Mouse (Mus musculus) forebrain, embryonic 16.5 days (tissue): Measurements from ENCODE around the gene Rbm7. TPM values are rescaled to one million over a fixed set of nuclear protein-coding genes. Genes with fewer than 3 reads are reported as not detected.

ENCODE experiments used
- ATAC-seq: fragments of 200-750 bp; cut with Nextera tagmentation; 2 replicates; pipeline ENCODE4 v1.8.0; 2017; ENCODE audit warnings: mild to moderate bottlenecking, moderate library complexity
- H3K27ac ChIP-seq: fragments of 300-500 bp; sonication (generic); 2 replicates; pipeline ENCODE4 v1.5.1; 2014; ENCODE audit warnings: low read length, control low read depth
- H3K27me3 ChIP-seq: fragments of 300-500 bp; sonication (generic); replicated peaks from 2 replicates; pipeline ENCODE4 v1.6.1; 2014; ENCODE audit warnings: low read length; ENCODE audit not compliant: control insufficient read depth, insufficient read depth
- H3K36me3 ChIP-seq: fragments of 300-500 bp; sonication (generic); 2 replicates; pipeline ENCODE4 v1.6.1; 2014; ENCODE audit not compliant: control insufficient read depth, insufficient read depth
- H3K4me1 ChIP-seq: fragments of 300-500 bp; sonication (generic); replicated peaks from 2 replicates; pipeline ENCODE4 v1.6.1; 2014; ENCODE audit warnings: low read length; ENCODE audit not compliant: control insufficient read depth, insufficient read depth
- H3K4me2 ChIP-seq: fragments of 300-500 bp; sonication (generic); 2 replicates; pipeline ENCODE4 v1.6.1; 2014; ENCODE audit warnings: mild to moderate bottlenecking, low read length, control low read depth
- H3K4me3 ChIP-seq: fragments of 300-500 bp; sonication (generic); replicated peaks from 2 replicates; pipeline ENCODE4 v1.5.1; 2014; ENCODE audit warnings: mild to moderate bottlenecking, low read length, control low read depth
- H3K9ac ChIP-seq: fragments of 300-500 bp; sonication (generic); replicated peaks from 2 replicates; pipeline ENCODE4 v1.6.1; 2014; ENCODE audit warnings: low read depth, low read length, control low read depth
- H3K9me3 ChIP-seq: fragments of 300-500 bp; sonication (generic); 2 replicates; pipeline ENCODE4 v1.6.1; 2016; ENCODE audit warnings: low read length; ENCODE audit not compliant: control insufficient read depth
- WGBS: fragments of 180-500 bp; shearing (Covaris S2); extraction: QIAGEN DNeasy Blood & Tissue Kit; methylation state at CpG from one replicate; pipeline ENCODE4 v1.1.7; 2014; 5-methylcytosine and 5-hydroxymethylcytosine counted together
- microRNA-seq: library from miRNA; unstranded; fragments of <30 nt; microRNA quantifications from one replicate; pipeline ENCODE4, GENCODE M21; 2017
- polyA plus RNA-seq: library from polyadenylated mRNA; unstranded; fragments of >200 nt; fragmentation: Nextera tagmentation; extraction: Ambion mirVana; gene quantifications from 2 replicates; pipeline ENCODE4 v1.2.1, GENCODE M21; 2015

Gene Rbm7
- polyA plus RNA-seq, 1 experiment from 2014 or later, result 95.5 TPM

DNA sequence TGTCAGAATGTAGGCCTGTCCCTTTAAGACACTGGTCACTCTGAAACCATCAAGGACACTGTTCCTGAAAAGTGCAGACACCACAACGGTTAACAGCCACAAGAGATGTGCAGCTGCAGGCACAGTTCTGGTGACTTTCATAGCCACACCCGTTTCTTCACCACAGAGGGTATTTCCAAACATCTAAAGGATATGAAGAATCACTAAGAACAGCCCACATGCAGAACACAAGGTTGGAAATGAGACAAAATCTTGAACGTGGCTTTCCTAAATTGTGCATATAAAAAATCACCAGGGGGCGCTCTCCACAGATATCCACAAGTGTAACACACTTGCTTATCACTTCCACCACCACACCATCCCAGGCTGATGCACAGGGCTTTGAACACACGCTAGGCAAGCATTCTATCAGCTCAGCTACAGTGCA, 47.3 kb downstream of the Rbm7 start:
- H3K27ac ChIP-seq, result no peak overlapping the region
- no peaks in the 10 kb centered on the region for H3K27me3 ChIP-seq
- no peak for ATAC-seq
- no peaks in the 10 kb centered on the region for H3K36me3 ChIP-seq
- H3K9me3 ChIP-seq, result no peaks in the 10 kb centered on the region
- no peak overlapping the region for H3K9ac ChIP-seq
- no peaks in the 10 kb centered on the region for H3K4me1 ChIP-seq
- no peak overlapping the region for H3K4me2 ChIP-seq
- WGBS, result 32% methylated on average over 5 of the region's 5 CpGs
- H3K4me3 ChIP-seq, result no peak overlapping the region

DNA sequence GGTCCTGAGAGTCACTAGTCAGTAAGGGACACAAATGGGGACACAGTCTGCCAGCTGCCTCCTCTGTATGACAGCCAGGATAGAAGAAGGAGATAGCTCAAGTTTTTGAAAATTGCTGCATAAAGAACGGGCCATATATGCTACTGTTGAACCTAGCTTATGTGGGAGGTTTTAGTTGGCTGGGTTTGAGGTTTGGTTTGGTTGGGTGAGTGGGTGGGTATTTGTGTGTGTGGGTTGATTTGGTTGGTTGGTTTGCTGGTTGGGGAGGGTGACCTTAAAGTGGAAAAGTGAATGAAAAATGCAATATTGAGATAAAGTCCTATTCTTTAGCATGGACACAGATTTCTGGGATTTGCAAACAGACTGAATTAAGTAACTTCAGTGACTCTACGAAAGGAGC, 50.3 kb downstream of the Rbm7 start:
- Histone ChIP-seq H3K27ac (no peak overlapping the region), H3K9me3 (no peaks in the 10 kb centered on the region), H3K9ac (no peak overlapping the region), H3K4me1 (no peaks in the 10 kb centered on the region), H3K27me3 (no peaks in the 10 kb centered on the region), H3K4me2 (no peak overlapping the region), H3K4me3 (no peak overlapping the region), H3K36me3 (no peaks in the 10 kb centered on the region)
- ATAC-seq, result no peak
- 88% methylated on average over 2 of the region's 2 CpGs for WGBS

DNA sequence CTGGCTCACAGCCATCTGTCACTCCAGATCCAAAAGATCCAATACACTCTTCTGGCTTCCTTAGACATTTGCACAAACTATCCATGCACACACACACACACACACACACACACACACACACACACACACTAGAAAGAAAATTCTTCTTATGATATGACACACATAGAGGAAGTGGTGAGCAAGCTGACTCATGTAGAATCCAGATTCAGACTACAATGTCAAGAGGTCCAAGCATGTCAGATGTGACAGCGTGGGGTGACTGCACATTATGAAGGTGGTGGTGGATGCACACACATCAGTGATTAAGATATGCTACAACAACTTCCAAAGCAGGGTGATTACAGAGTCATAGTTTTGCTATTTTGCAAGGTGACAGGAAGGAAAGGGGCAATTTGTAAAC, 51.2 kb downstream of the Rbm7 start:
- Histone ChIP-seq H3K27me3 (no peaks in the 10 kb centered on the region), H3K4me2 (no peak overlapping the region), H3K36me3 (no peaks in the 10 kb centered on the region), H3K4me3 (no peak overlapping the region), H3K9me3 (no peaks in the 10 kb centered on the region), H3K27ac (no peak overlapping the region), H3K4me1 (no peaks in the 10 kb centered on the region), H3K9ac (no peak overlapping the region)
- 86% methylated on average over 1 of the region's 1 CpGs for WGBS
- ATAC-seq, result no peak

Small RNAs within 50 kb of the gene (microRNA-seq; reads per million reads assigned to microRNA genes)
- not detected for gene Gm23653

Other genes starting within 250 kb of the Rbm7 start
- gene Nxpe2, start 141.8 kb downstream of the Rbm7 start, polyA plus RNA-seq, result 0.16 and 0.28 TPM in 2 replicates
- 113 and 117 TPM in 2 replicates for gene Rexo2, start 14.7 kb downstream of the Rbm7 start, polyA plus RNA-seq
- gene Gm5617, start 143 bp upstream of the Rbm7 start, polyA plus RNA-seq, result 16.8 and 17.9 TPM in 2 replicates
- 1.2 and 1.4 TPM in 2 replicates for gene Nnmt, start 109.9 kb upstream of the Rbm7 start, polyA plus RNA-seq